Mouse (Mus musculus): ENCODE data around the gene Aadacl4. TPM values are rescaled to one million over a fixed set of nuclear protein-coding genes. Genes with fewer than 3 reads are reported as not detected.

The Aadacl4 gene
- polyA plus RNA-seq, 1 experiment from 2014 or later = not detected

GRCm38 (mm10) chr4:144638263-144638662 is 24.8 kb downstream of the Aadacl4 start:
- Histone ChIP-seq H3K4me2 (replicated peaks; ENCODE audit: low read depth) (no peak overlapping the region), H3K27ac (replicated peaks) (no peak overlapping the region), H3K9me3 (ENCODE audit: control insufficient read depth, low read length) (no peaks in the 10 kb centered on the region), H3K4me3 (ENCODE audit: low read depth, low read length) (no peak overlapping the region), H3K4me1 (replicated peaks; ENCODE audit: control insufficient read depth, insufficient read depth) (no peaks in the 10 kb centered on the region), H3K9ac (ENCODE audit: low read length) (no peak overlapping the region), H3K36me3 (ENCODE audit: control insufficient read depth, insufficient read depth, low read length) (no peaks in the 10 kb centered on the region), H3K27me3 (ENCODE audit: control insufficient read depth, insufficient read depth, low read length) (no peaks in the 10 kb centered on the region)
- TF ChIP-seq CTCF (IDR thresholded peaks at IDR 0.05; ENCODE audit: low read depth) (no peak), EP300 (optimal IDR thresholded peaks at IDR 0.05) (no peak)
- DNase-seq (ENCODE audit: low spot score) (no peak), ATAC-seq (ENCODE audit: low FRiP score, low TSS enrichment) (no peak)

Other genes with a start within 250 kb of the Aadacl4 start
- not detected in 2 replicates for gene Pramef20, start 235.8 kb upstream of the Aadacl4 start, polyA plus RNA-seq (2015; fragmentation: Nextera tagmentation; extraction: Ambion mirVana)
- 0.25 and 0.28 TPM in 2 replicates for gene Pramef12, start 205.2 kb upstream of the Aadacl4 start, polyA plus RNA-seq (2015; fragmentation: Nextera tagmentation; extraction: Ambion mirVana)
- not detected in 2 replicates for gene 1700012P22Rik, start 174.9 kb upstream of the Aadacl4 start, polyA plus RNA-seq (2015; fragmentation: Nextera tagmentation; extraction: Ambion mirVana)
- gene Gm9944, start 160.4 kb upstream of the Aadacl4 start, polyA plus RNA-seq (2015; fragmentation: Nextera tagmentation; extraction: Ambion mirVana) = not detected in 2 replicates
- 0.11 and 0.17 TPM in 2 replicates for gene Aadacl3, start 150.0 kb upstream of the Aadacl4 start, polyA plus RNA-seq (2015; fragmentation: Nextera tagmentation; extraction: Ambion mirVana)
- not detected in 2 replicates for gene 9430007A20Rik, start 93.9 kb upstream of the Aadacl4 start, polyA plus RNA-seq (2015; fragmentation: Nextera tagmentation; extraction: Ambion mirVana)
- not detected in 2 replicates for gene Gm13124, start 48.6 kb upstream of the Aadacl4 start, polyA plus RNA-seq (2015; fragmentation: Nextera tagmentation; extraction: Ambion mirVana)
- not detected in 2 replicates for gene Gm436, start 72.7 kb downstream of the Aadacl4 start, polyA plus RNA-seq (2015; fragmentation: Nextera tagmentation; extraction: Ambion mirVana)
- gene Gm13178, start 107.7 kb downstream of the Aadacl4 start, polyA plus RNA-seq (2015; fragmentation: Nextera tagmentation; extraction: Ambion mirVana) = 0.17 and 0.38 TPM in 2 replicates
- gene Gm438, start 172.9 kb downstream of the Aadacl4 start, polyA plus RNA-seq (2015; fragmentation: Nextera tagmentation; extraction: Ambion mirVana) = 0.08 and 0.12 TPM in 2 replicates